Mouse (Mus musculus): ENCODE results near the gene Pabpc4.

- TF ChIP-seq CTCF (conservative IDR thresholded peaks at IDR 0.05; ENCODE audit: insufficient read depth, insufficient read length, low read depth, low read length) (no peak), POLR2A (IDR thresholded peaks at IDR 0.05; ENCODE audit: low read depth, low read length) (no peak)
Observed at GRCm38 (mm10) chr4:123296148-123296534, 34.0 kb downstream of the Pabpc4 start.

Data from kidney, adult 2 months (tissue).